Mouse (Mus musculus): Measurements from ENCODE around the gene Gpr25. TPM values are rescaled to one million over a fixed set of nuclear protein-coding genes. Genes with fewer than 3 reads are reported as not detected.

Gpr25 gene
- polyA plus RNA-seq, 1 experiment, result 6.5 TPM

DNA sequence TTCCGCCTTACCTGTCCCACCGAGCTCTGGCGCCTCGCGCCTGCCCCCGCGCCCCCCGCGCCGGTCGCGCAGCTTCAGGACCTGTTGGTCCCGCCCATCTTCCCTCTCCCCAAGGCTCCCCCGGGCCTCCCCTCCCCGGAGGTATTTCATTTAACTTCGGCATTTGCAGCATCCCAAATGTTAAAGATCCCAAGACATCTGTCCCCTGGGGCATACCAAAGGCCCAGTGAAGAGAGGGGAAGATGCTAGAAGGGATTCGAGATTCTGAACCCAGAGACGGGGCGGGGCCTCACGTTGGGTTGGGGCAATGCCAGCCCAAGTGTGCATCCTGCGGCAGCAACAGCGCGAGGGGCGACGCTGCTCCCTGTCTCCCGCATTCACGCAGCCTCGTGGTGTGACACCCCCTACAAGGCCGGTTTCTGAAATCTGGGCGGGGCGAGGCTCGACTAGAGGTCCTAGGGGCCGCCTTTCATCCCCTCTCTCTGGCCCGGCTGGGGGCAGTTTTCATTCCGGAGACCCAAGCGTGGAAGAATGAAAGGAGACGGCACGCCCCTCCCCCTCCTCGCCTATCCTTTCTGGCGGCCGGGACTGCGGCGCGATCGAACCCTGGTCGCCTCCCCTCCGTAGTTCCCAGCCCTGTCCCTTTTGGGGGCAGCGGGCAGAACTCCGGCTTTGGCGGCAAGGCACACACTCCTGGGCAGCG, 26.6 kb downstream of the Gpr25 start, which contains the start of gene Inava:
Gene Inava, minus strand, starts transcription at position 373 of the 703 bp plus-strand sequence.
- peak in 1 of 2 experiments; percentile 36 for DNase-seq (ENCODE audit: extremely low spot score in 1 of 2, low spot score in 1 of 2)

DNA sequence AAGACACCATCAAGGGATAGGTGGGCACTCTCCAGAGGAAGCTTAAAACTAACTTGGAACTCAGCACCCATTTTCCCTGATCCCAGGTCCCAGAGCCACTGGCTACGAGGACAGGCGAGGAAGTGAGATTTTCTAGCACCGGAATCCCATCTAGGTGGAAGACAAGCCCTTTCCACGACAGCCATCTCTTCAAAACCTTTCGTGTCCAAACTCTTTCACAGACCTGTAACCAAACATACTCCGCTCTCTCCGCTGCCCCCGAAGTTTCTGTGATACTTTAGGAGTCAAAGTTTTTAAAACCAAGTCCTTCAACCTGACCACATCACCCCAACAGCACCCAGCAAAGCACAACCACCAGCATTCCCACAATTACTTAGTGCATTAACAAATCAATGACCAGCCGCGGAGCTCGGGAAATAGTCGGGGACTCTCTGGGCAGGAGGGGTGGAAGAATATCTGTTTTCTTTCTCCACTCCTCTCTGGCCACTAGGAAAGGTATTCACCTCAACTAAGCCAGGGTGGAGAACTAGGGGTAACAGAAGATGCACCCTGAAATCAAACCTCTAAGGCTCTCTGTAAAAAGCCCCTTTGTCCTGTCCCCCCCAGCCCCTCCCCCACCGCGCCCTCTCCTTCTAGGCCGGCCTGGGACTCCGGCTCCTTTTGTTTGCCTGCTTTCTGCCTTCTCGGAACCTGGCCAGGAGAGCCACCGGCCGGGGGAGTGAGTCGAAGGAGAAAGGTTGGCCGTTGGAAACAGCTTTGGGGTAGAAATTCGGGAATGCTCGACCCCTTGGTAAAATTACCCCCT, 27.5 kb downstream of the Gpr25 start:
- no peak for DNase-seq (ENCODE audit: extremely low spot score in 1 of 2, low spot score in 1 of 2)

DNA sequence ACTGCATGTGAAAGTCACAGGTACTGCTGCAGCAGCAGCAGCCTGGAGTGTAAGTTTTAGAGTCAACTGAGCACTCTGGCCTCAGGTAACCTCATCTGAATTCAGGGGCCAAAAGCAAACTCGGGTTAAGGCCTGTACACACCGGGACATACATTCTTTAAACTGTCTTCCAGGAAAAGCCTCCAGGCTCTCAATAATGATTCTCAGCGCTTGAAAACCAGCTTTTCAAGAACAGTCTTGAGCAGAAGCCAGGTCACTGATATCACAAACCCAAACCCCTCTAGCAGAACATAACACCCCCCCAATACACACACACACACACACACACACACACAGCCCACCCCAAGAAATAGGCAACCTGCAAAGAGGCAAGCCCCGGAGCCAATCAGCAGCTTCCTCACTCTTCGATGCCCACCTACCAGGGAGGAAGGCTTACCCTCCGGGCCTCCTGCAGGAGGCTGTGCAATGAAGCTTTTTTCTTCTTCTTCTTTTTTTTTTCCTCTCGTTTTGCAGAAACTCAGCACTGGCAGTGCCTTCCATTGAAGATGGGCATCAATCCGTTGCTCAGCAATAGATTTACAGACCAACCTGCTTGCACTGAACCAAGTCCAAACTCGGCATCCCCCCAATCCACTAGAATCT, 28.3 kb downstream of the Gpr25 start:
- DNase-seq (ENCODE audit: extremely low spot score in 1 of 2, low spot score in 1 of 2), result no peak

DNA sequence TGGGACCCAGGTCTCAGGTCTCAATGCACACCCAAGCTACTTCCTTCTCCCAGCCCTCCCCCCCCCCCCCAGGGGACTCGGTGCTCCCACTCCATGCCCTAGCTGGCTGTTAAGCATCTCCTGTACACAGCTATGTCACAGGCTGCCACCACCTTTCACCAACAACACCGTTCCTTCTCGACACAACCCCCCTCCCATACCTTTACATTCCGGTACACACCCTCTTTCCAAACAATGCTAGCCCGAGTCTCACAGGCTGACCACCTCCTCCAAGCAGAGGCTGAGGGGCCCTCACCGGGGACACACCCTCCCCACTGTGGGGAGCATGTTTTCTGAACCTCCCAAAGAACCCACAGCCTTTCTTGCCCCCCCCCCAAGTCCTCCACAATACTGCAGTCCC, 29.1 kb downstream of the Gpr25 start:
- DNase-seq (ENCODE audit: extremely low spot score in 1 of 2, low spot score in 1 of 2), result no peak

- DNase-seq (ENCODE audit: extremely low spot score in 1 of 2, low spot score in 1 of 2), result no peak
These were observed 30.5 kb downstream of the Gpr25 start for GRCm38 (mm10) chr1:136230201-136230600.

- no peak for DNase-seq (ENCODE audit: extremely low spot score in 1 of 2, low spot score in 1 of 2)
These were observed 31.7 kb downstream of the Gpr25 start for GRCm38 (mm10) chr1:136229040-136229373.

DNA sequence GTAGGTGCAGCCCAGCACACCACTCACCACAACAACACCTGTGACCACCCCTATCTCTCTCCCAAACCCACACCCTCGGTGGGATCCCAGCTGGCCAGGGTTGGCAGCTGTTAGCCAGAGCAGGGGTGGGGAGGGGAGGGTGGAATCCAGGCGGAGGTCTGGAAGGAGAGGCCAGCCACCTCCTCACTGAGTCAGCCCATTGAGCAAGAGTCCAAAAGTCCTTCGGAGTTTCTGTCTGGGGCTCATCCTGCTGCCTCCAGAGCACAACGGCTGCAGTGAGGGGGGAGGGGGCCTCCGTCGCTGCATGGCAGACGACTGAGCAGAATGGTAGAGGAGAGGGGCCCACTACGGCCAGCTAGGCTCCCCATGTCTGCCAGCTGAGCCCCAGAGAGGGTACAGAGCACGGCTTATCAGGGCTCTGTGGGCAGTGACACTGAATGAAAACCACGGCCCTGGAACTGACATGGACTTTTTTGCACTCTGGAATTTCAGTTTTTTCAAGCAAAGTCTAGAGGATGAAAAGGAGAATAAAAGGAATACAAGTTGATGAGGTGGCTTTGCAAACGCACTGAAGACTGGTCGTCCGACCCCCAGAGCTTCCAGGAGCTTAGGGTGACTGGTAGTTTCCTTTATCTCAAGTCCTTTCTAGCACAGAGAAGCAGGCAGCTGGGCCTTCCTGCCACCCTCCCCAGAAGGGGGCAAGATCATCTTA, 32.2 kb downstream of the Gpr25 start:
- DNase-seq (ENCODE audit: extremely low spot score in 1 of 2, low spot score in 1 of 2), result no peak

DNA sequence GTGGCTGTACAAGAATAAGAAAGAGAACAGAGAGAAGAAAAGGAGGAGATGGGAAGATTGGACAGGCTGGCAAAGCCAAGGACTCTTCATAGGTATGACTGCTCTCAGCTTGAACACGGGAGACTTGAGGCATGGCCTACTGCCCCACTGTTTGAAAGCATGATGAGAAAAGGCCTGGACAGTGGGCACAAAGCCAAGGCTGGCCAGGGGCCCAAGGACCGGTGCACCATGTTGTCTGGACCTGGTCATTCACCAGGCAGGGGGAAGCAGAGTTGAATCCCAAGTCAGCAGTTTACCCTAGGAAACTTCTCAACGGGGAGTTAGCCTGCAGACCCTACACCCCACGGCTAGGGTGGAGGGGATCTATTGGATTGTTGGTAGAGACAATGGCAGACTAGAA, 32.8 kb downstream of the Gpr25 start:
- DNase-seq (ENCODE audit: extremely low spot score in 1 of 2, low spot score in 1 of 2), result no peak

DNA sequence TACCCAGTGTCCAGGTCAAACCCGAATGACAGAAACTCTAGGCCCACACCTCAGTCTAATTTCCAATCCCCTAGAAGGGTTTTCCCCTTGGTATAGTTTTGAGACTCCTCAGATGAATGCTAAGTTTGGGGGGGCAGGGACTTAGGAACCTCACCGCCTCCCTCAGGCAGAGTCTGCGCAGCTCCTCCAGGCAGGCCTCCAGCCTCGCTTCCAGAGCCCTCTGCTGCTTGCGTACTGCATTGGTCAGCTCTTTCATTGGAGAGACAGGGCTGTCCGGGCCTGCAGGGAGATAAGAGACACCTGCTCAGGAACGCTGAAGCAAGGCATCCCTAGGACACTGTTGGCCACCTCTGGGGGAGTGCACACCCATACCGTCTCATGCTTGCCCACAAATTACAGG, 34.0 kb downstream of the Gpr25 start:
- no peak for DNase-seq (ENCODE audit: extremely low spot score in 1 of 2, low spot score in 1 of 2)

DNA sequence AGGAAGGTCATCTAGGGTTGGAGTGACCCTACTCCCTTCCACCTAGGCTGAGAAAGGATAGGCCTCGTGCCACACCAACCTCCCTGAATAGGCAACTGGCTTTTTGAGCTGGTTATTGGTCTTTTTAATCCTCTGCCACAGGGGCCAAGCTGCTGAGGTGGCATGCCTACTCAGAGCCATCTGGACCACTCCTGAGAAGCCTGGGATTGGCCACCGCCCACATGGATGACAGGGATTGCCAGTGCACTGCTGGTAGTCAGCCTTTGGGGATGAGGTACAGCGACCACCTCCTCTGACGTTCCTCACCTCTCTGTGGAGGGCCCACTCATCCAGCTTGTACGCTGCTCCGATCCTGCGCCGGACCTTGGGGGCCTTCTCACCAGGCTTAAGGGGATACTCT, 34.8 kb downstream of the Gpr25 start:
- no peak for DNase-seq (ENCODE audit: extremely low spot score in 1 of 2, low spot score in 1 of 2)

- no peak for DNase-seq (ENCODE audit: extremely low spot score in 1 of 2, low spot score in 1 of 2)
These were observed 36.8 kb downstream of the Gpr25 start for GRCm38 (mm10) chr1:136223758-136224342.

GRCm38 (mm10) chr1:136222386-136222785, 38.3 kb downstream of the Gpr25 start:
- no peak for DNase-seq (ENCODE audit: extremely low spot score in 1 of 2, low spot score in 1 of 2)

- DNase-seq (ENCODE audit: extremely low spot score in 1 of 2, low spot score in 1 of 2), result no peak
These were observed 40.4 kb downstream of the Gpr25 start for GRCm38 (mm10) chr1:136220037-136220871.

DNA sequence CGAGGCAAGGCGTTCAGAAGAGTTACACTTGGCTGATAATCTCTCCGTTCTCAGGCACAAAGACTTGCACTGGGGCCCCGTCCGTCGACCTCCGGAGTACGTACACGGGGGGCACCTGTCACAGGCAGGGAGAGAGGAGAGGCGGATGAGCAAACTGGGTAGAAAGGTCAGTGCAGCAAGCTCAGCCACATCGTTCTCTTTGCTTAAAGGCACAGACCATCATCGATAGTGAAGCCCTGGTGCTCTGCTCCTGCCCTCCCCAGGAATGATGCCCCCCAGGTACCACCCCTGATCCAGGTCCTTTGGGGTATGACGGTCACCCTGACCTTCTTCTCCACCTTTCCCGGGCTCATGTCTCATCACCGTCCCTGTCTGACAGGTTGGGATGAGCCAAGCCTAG, 46.4 kb downstream of the Gpr25 start:
- no peak for DNase-seq (ENCODE audit: extremely low spot score in 1 of 2, low spot score in 1 of 2)

DNA sequence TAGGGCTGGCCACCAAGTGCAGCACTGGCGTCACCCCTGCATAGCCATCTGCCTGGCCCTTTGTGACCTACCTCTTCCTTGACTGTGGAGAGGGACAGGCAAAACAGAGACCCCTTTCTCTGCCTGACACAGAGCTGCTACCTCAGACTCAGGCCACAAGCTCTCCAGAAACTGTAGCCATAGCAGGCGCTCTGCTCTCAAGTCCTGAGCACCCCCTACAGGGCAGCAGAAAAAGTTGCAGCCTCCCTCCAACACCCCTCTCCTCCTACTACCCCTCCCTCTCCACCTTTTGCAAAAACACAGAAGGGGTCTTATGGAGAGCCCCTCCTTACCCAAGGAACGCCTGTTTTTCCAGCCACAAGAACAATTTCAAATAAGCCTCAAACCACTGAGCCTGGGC, 47.9 kb downstream of the Gpr25 start, which contains the start of gene Mroh3:
Gene Mroh3, minus strand, starts transcription at position 26 of the 400 bp plus-strand sequence.
- peak in 1 of 2 experiments; percentile 58 for DNase-seq (ENCODE audit: extremely low spot score in 1 of 2, low spot score in 1 of 2)

Other genes with a start within 250 kb of the Gpr25 start
- 1.0 and 1.2 TPM in 2 replicates for gene Ascl5, start 210.1 kb downstream of the Gpr25 start, polyA plus RNA-seq (2012; rRNA removed)
- gene Cacna1s, start 208.1 kb downstream of the Gpr25 start, polyA plus RNA-seq (2012; rRNA removed), result 4.5 and 5.6 TPM in 2 replicates
- gene Kif21b, start 129.5 kb downstream of the Gpr25 start, polyA plus RNA-seq (2012; rRNA removed), result 42.1 and 45.8 TPM in 2 replicates
- gene Mroh3, start 48.0 kb downstream of the Gpr25 start, polyA plus RNA-seq (2012; rRNA removed), result 0.63 and 0.88 TPM in 2 replicates
- 2.8 and 3.3 TPM in 2 replicates for gene Inava, start 26.6 kb downstream of the Gpr25 start, polyA plus RNA-seq (2012; rRNA removed)
- gene Camsap2, start 85.2 kb upstream of the Gpr25 start, polyA plus RNA-seq (2012; rRNA removed), result 53.6 and 53.7 TPM in 2 replicates
- gene Ddx59, start 154.4 kb upstream of the Gpr25 start, polyA plus RNA-seq (2012; rRNA removed), result 6.6 and 7.8 TPM in 2 replicates
- 0.25 and 0.30 TPM in 2 replicates for gene Kif14, start 205.5 kb upstream of the Gpr25 start, polyA plus RNA-seq (2012; rRNA removed)